Mouse (Mus musculus): ENCODE measurements around the gene Phlpp1. TPM values are rescaled to one million over a fixed set of nuclear protein-coding genes. Genes with fewer than 3 reads are reported as not detected.
"Not testable (repeated sequence)": the region's sequence is repeated elsewhere in the genome, so short reads cannot be mapped to it uniquely, and the experiment has no call there.

Phlpp1 gene
- polyA plus RNA-seq, 1 experiment from 2014 or later: 7.8 TPM

GRCm38 (mm10) chr1:106279404-106280123, 108.0 kb downstream of the Phlpp1 start:
- Histone ChIP-seq H3K4me3 (replicated peaks) (no peak overlapping the region), H3K4me1 (peaks cover 21% of the 10 kb centered on the region), H3K36me3 (no peaks in the 10 kb centered on the region), H3K9ac (replicated peaks) (no peak overlapping the region), H3K27ac (replicated peaks) (no peak overlapping the region), H3K9me3 (replicated peaks) (no peaks in the 10 kb centered on the region), H3K27me3 (replicated peaks) (no peaks in the 10 kb centered on the region), H3K4me2 (no peak overlapping the region)
- WGBS: 72% methylated on average over 2 of the region's 2 CpGs
- no peak for ATAC-seq (ENCODE audit: low FRiP score)

- Histone ChIP-seq H3K27me3 (replicated peaks) (no peaks in the 10 kb centered on the region), H3K36me3 (no peaks in the 10 kb centered on the region), H3K4me1 (peaks cover 16% of the 10 kb centered on the region), H3K4me3 (replicated peaks) (no peak overlapping the region), H3K9ac (replicated peaks) (no peak overlapping the region), H3K9me3 (replicated peaks) (no peaks in the 10 kb centered on the region), H3K27ac (replicated peaks) (no peak overlapping the region), H3K4me2 (no peak overlapping the region)
- 83% methylated on average over 8 of the region's 8 CpGs for WGBS
- ATAC-seq (ENCODE audit: low FRiP score): no peak
These were observed 108.8 kb downstream of the Phlpp1 start for GRCm38 (mm10) chr1:106280171-106280913.

- WGBS: 99% methylated on average over 7 of the region's 7 CpGs
- no peak overlapping the region for H3K4me2 ChIP-seq
- no peak overlapping the region for H3K4me3 ChIP-seq (replicated peaks)
- peaks cover 2% of the 10 kb centered on the region; the same call in 1 of the 2 replicates for H3K4me1 ChIP-seq
- no peaks in the 10 kb centered on the region for H3K27me3 ChIP-seq (replicated peaks)
- no peaks in the 10 kb centered on the region for H3K36me3 ChIP-seq
- no peak for ATAC-seq (ENCODE audit: low FRiP score)
- no peak overlapping the region for H3K9ac ChIP-seq (replicated peaks)
- H3K27ac ChIP-seq (replicated peaks): no peak overlapping the region
- H3K9me3 ChIP-seq (replicated peaks): no peaks in the 10 kb centered on the region
These were observed 115.3 kb downstream of the Phlpp1 start for GRCm38 (mm10) chr1:106286815-106287214.

GRCm38 (mm10) chr1:106289065-106289464, 117.5 kb downstream of the Phlpp1 start:
- Histone ChIP-seq H3K9ac (replicated peaks) (no peak overlapping the region), H3K4me3 (replicated peaks) (no peak overlapping the region), H3K36me3 (no peaks in the 10 kb centered on the region), H3K4me2 (no peak overlapping the region), H3K27me3 (replicated peaks) (no peaks in the 10 kb centered on the region), H3K9me3 (replicated peaks) (no peaks in the 10 kb centered on the region), H3K4me1 (peaks cover 2% of the 10 kb centered on the region; the same call in 1 of the 2 replicates), H3K27ac (replicated peaks) (no peak overlapping the region; the same call in 1 of the 2 replicates)
- ATAC-seq (ENCODE audit: low FRiP score): no peak
- 81% methylated on average over 5 of the region's 5 CpGs for WGBS

- Histone ChIP-seq H3K4me3 (replicated peaks) (no peak overlapping the region), H3K9me3 (replicated peaks) (no peaks in the 10 kb centered on the region), H3K4me2 (no peak overlapping the region), H3K36me3 (no peaks in the 10 kb centered on the region), H3K27me3 (replicated peaks) (no peaks in the 10 kb centered on the region), H3K4me1 (peaks cover 2% of the 10 kb centered on the region; the same call in 1 of the 2 replicates), H3K27ac (replicated peaks) (no peak overlapping the region; the same call in 1 of the 2 replicates), H3K9ac (replicated peaks) (no peak overlapping the region)
- no peak for ATAC-seq (ENCODE audit: low FRiP score)
- 74% methylated on average over 2 of the region's 2 CpGs for WGBS
These were observed 118.0 kb downstream of the Phlpp1 start for GRCm38 (mm10) chr1:106289580-106289979.

- H3K27me3 ChIP-seq (replicated peaks): no peaks in the 10 kb centered on the region
- no peak overlapping the region for H3K9ac ChIP-seq (replicated peaks)
- ATAC-seq (ENCODE audit: low FRiP score): no peak
- H3K9me3 ChIP-seq (replicated peaks): no peaks in the 10 kb centered on the region
- 95% methylated on average over 3 of the region's 3 CpGs for WGBS
- H3K36me3 ChIP-seq: no peaks in the 10 kb centered on the region
- H3K4me3 ChIP-seq (replicated peaks): no peak overlapping the region
- H3K4me2 ChIP-seq: no peak overlapping the region
- 0 out of 2 replicates have a peak, but pooled peaks cover 4% of the 10 kb centered on the region for H3K4me1 ChIP-seq
- H3K27ac ChIP-seq (replicated peaks): no peak overlapping the region
These were observed 138.0 kb downstream of the Phlpp1 start for GRCm38 (mm10) chr1:106309394-106310039.

GRCm38 (mm10) chr1:106310285-106310684, 138.7 kb downstream of the Phlpp1 start:
- H3K27ac ChIP-seq (replicated peaks): no peak overlapping the region
- H3K4me3 ChIP-seq (replicated peaks): no peak overlapping the region
- 66% methylated on average over 2 of the region's 2 CpGs for WGBS
- H3K4me1 ChIP-seq: 0 out of 2 replicates have a peak, but pooled peaks cover 4% of the 10 kb centered on the region
- no peaks in the 10 kb centered on the region for H3K36me3 ChIP-seq
- H3K9ac ChIP-seq (replicated peaks): no peak overlapping the region
- H3K4me2 ChIP-seq: no peak overlapping the region
- no peaks in the 10 kb centered on the region for H3K27me3 ChIP-seq (replicated peaks)
- no peaks in the 10 kb centered on the region for H3K9me3 ChIP-seq (replicated peaks)
- ATAC-seq (ENCODE audit: low FRiP score): no peak

- H3K4me1 ChIP-seq; H3K9ac ChIP-seq (replicated peaks); H3K4me2 ChIP-seq; H3K27ac ChIP-seq (replicated peaks); H3K36me3 ChIP-seq; H3K27me3 ChIP-seq (replicated peaks); H3K4me3 ChIP-seq (replicated peaks); H3K9me3 ChIP-seq (replicated peaks); ATAC-seq (ENCODE audit: low FRiP score): not testable (repeated sequence)
- 92% methylated on average over 2 of the region's 2 CpGs for WGBS
These were observed 140.3 kb downstream of the Phlpp1 start for GRCm38 (mm10) chr1:106311830-106312229.

- Histone ChIP-seq H3K27ac (replicated peaks) (no peak overlapping the region), H3K9ac (replicated peaks) (no peak overlapping the region), H3K36me3 (peaks cover 2% of the 10 kb centered on the region; the same call in 1 of the 2 replicates), H3K4me1 (no peaks in the 10 kb centered on the region), H3K9me3 (replicated peaks) (no peaks in the 10 kb centered on the region), H3K4me3 (replicated peaks) (no peak overlapping the region), H3K27me3 (replicated peaks) (no peaks in the 10 kb centered on the region), H3K4me2 (no peak overlapping the region)
- ATAC-seq (ENCODE audit: low FRiP score): no peak
- 86% methylated on average over 4 of the region's 4 CpGs for WGBS
These were observed 142.9 kb downstream of the Phlpp1 start for GRCm38 (mm10) chr1:106314476-106314875.

GRCm38 (mm10) chr1:106316641-106317304, 145.2 kb downstream of the Phlpp1 start:
- no peak for ATAC-seq (ENCODE audit: low FRiP score)
- Histone ChIP-seq H3K4me3 (replicated peaks) (no peak overlapping the region), H3K4me1 (no peaks in the 10 kb centered on the region), H3K36me3 (peaks cover 3% of the 10 kb centered on the region; the same call in 1 of the 2 replicates), H3K27me3 (replicated peaks) (no peaks in the 10 kb centered on the region), H3K9me3 (replicated peaks) (no peaks in the 10 kb centered on the region), H3K9ac (replicated peaks) (no peak overlapping the region), H3K27ac (replicated peaks) (no peak overlapping the region), H3K4me2 (no peak overlapping the region)
- 74% methylated on average over 4 of the region's 4 CpGs for WGBS

- Histone ChIP-seq H3K36me3 (peaks cover 3% of the 10 kb centered on the region; the same call in 1 of the 2 replicates), H3K27ac (replicated peaks) (no peak overlapping the region), H3K4me2 (no peak overlapping the region), H3K4me3 (replicated peaks) (no peak overlapping the region), H3K9me3 (replicated peaks) (no peaks in the 10 kb centered on the region), H3K27me3 (replicated peaks) (no peaks in the 10 kb centered on the region), H3K4me1 (no peaks in the 10 kb centered on the region), H3K9ac (replicated peaks) (no peak overlapping the region)
- ATAC-seq (ENCODE audit: low FRiP score): no peak
- 92% methylated on average over 5 of the region's 5 CpGs for WGBS
These were observed 146.8 kb downstream of the Phlpp1 start for GRCm38 (mm10) chr1:106318341-106318740.

Data from neural tube, embryonic 15.5 days (tissue).